Mouse (Mus musculus): ENCODE data around the gene Twist2. TPM values are rescaled to one million over a fixed set of nuclear protein-coding genes. Genes with fewer than 3 reads are reported as not detected.
A peak's percentile ranks its signal among the peaks of the same experiment; 100 is the strongest.

Twist2 gene
- polyA plus RNA-seq, 1 experiment from 2014 or later, result 59.4 TPM

GRCm38 (mm10) chr1:91880899-91881298, 79.6 kb downstream of the Twist2 start:
- no peaks in the 10 kb centered on the region for H3K4me1 ChIP-seq (ENCODE audit: control insufficient read depth, insufficient read depth, low read length)
- H3K4me2 ChIP-seq (ENCODE audit: low read depth, low read length), result no peak overlapping the region
- no peaks in the 10 kb centered on the region for H3K36me3 ChIP-seq (replicated peaks; ENCODE audit: control insufficient read depth, insufficient read depth, low read depth, low read length)
- H3K27ac ChIP-seq (replicated peaks; ENCODE audit: low read depth, low read length), result no peak overlapping the region
- no peak for DNase-seq (ENCODE audit: low spot score)
- H3K9ac ChIP-seq (replicated peaks; ENCODE audit: low read length), result no peak overlapping the region
- no peaks in the 10 kb centered on the region; the same call in 1 of the 2 replicates for H3K9me3 ChIP-seq (replicated peaks; ENCODE audit: control insufficient read depth, low read length)
- WGBS, result 81% methylated on average over 8 of the region's 8 CpGs
- no peak overlapping the region for H3K4me3 ChIP-seq (ENCODE audit: low read depth, low read length)
- no peak for ATAC-seq (replicated peaks; ENCODE audit: insufficient number of reproducible peaks, low FRiP score, low TSS enrichment, low read depth)
- H3K27me3 ChIP-seq (ENCODE audit: control insufficient read depth, insufficient read depth, low read length), result no peaks in the 10 kb centered on the region

DNA sequence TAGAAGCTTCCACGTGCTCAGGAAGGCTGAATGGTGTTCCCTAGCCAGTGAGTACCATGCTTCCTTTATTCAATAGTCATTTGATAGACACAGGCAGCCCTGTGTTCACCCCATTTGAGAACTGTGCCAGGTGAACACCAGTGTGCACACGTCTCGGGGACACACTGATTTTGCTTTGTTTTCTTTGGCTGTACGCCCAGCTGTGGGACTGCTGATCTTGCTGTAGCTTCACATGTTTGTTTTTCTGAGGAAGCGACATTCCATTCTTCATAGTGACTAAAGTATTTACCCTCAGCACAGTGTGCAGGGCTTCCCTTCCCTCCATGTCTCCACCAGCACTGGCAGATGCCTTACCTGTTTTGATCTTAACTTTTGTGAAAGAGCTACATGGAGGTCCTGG, 81.9 kb downstream of the Twist2 start:
- Histone ChIP-seq H3K4me2 (ENCODE audit: low read depth, low read length) (no peak overlapping the region), H3K9ac (replicated peaks; ENCODE audit: low read length) (no peak overlapping the region), H3K9me3 (replicated peaks; ENCODE audit: control insufficient read depth, low read length) (no peaks in the 10 kb centered on the region; the same call in 1 of the 2 replicates), H3K36me3 (replicated peaks; ENCODE audit: control insufficient read depth, insufficient read depth, low read depth, low read length) (no peaks in the 10 kb centered on the region), H3K27me3 (ENCODE audit: control insufficient read depth, insufficient read depth, low read length) (no peaks in the 10 kb centered on the region), H3K4me3 (ENCODE audit: low read depth, low read length) (no peak overlapping the region), H3K4me1 (ENCODE audit: control insufficient read depth, insufficient read depth, low read length) (no peaks in the 10 kb centered on the region), H3K27ac (replicated peaks; ENCODE audit: low read depth, low read length) (no peak overlapping the region)
- 64% methylated on average over 5 of the region's 5 CpGs for WGBS
- ATAC-seq (replicated peaks; ENCODE audit: insufficient number of reproducible peaks, low FRiP score, low TSS enrichment, low read depth) (no peak), DNase-seq (ENCODE audit: low spot score) (peak; percentile 23)

DNA sequence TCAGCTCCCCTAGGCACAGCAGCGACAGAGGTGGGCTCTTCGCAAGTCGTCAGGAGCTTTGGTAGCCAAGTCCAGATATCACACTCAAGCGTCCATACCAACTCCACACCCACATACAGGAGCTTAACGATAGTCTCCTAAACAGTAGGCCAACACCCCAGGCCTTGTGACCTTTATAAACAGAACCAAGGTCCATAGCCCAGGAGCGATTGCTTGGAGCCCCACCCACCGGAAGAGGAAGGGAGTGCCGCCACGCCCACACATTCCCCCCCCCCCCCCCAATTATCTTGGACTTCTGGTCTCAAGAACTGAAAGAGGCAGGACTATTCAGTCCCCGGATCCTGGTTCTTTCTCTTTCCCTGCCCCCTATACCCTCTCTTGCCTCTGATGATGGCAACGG, 92.3 kb downstream of the Twist2 start:
- Histone ChIP-seq H3K27ac (replicated peaks; ENCODE audit: low read depth, low read length) (no peak overlapping the region), H3K27me3 (ENCODE audit: control insufficient read depth, insufficient read depth, low read length) (no peaks in the 10 kb centered on the region), H3K4me3 (ENCODE audit: low read depth, low read length) (no peak overlapping the region), H3K9ac (replicated peaks; ENCODE audit: low read length) (no peak overlapping the region), H3K9me3 (replicated peaks; ENCODE audit: control insufficient read depth, low read length) (no peaks in the 10 kb centered on the region), H3K4me2 (ENCODE audit: low read depth, low read length) (no peak overlapping the region), H3K36me3 (replicated peaks; ENCODE audit: control insufficient read depth, insufficient read depth, low read depth, low read length) (no peaks in the 10 kb centered on the region), H3K4me1 (ENCODE audit: control insufficient read depth, insufficient read depth, low read length) (no peaks in the 10 kb centered on the region)
- ATAC-seq (replicated peaks; ENCODE audit: insufficient number of reproducible peaks, low FRiP score, low TSS enrichment, low read depth) (no peak), DNase-seq (ENCODE audit: low spot score) (no peak)
- 97% methylated on average over 11 of the region's 11 CpGs for WGBS

- Histone ChIP-seq H3K4me2 (ENCODE audit: low read depth, low read length) (no peak overlapping the region), H3K9me3 (replicated peaks; ENCODE audit: control insufficient read depth, low read length) (no peaks in the 10 kb centered on the region), H3K36me3 (replicated peaks; ENCODE audit: control insufficient read depth, insufficient read depth, low read depth, low read length) (no peaks in the 10 kb centered on the region), H3K4me3 (ENCODE audit: low read depth, low read length) (no peak overlapping the region), H3K27ac (replicated peaks; ENCODE audit: low read depth, low read length) (no peak overlapping the region), H3K27me3 (ENCODE audit: control insufficient read depth, insufficient read depth, low read length) (no peaks in the 10 kb centered on the region), H3K4me1 (ENCODE audit: control insufficient read depth, insufficient read depth, low read length) (no peaks in the 10 kb centered on the region), H3K9ac (replicated peaks; ENCODE audit: low read length) (no peak overlapping the region)
- WGBS, result 89% methylated on average over 5 of the region's 5 CpGs
- DNase-seq (ENCODE audit: low spot score), result no peak
- no peak for ATAC-seq (replicated peaks; ENCODE audit: insufficient number of reproducible peaks, low FRiP score, low TSS enrichment, low read depth)
Observed at GRCm38 (mm10) chr1:91894286-91894685, 93.0 kb downstream of the Twist2 start.

- 85% methylated on average over 2 of the region's 2 CpGs for WGBS
- no peaks in the 10 kb centered on the region for H3K4me1 ChIP-seq (ENCODE audit: control insufficient read depth, insufficient read depth, low read length)
- no peak for ATAC-seq (replicated peaks; ENCODE audit: insufficient number of reproducible peaks, low FRiP score, low TSS enrichment, low read depth)
Observed at GRCm38 (mm10) chr1:91897078-91897477, 95.8 kb downstream of the Twist2 start.

More at GRCm38 (mm10) chr1:91897078-91897477, 95.8 kb downstream of the Twist2 start:
- Histone ChIP-seq H3K27ac (replicated peaks; ENCODE audit: low read depth, low read length) (no peak overlapping the region), H3K9me3 (replicated peaks; ENCODE audit: control insufficient read depth, low read length) (no peaks in the 10 kb centered on the region), H3K4me2 (ENCODE audit: low read depth, low read length) (no peak overlapping the region), H3K9ac (replicated peaks; ENCODE audit: low read length) (no peak overlapping the region), H3K36me3 (replicated peaks; ENCODE audit: control insufficient read depth, insufficient read depth, low read depth, low read length) (no peaks in the 10 kb centered on the region), H3K4me3 (ENCODE audit: low read depth, low read length) (no peak overlapping the region), H3K27me3 (ENCODE audit: control insufficient read depth, insufficient read depth, low read length) (no peaks in the 10 kb centered on the region)
- DNase-seq (ENCODE audit: low spot score), result no peak
